Mouse (Mus musculus) heart, adult 2 months (tissue): ENCODE data around the gene Fgd5. TPM values are rescaled to one million over a fixed set of nuclear protein-coding genes. Genes with fewer than 3 reads are reported as not detected.
A peak's percentile ranks its signal among the peaks of the same experiment; 100 is the strongest.

Experiments used
- DNase-seq, 2 experiments: peaks; one replicate each; pipeline ENCODE4 v3.0.0; 2021
- H3K27ac ChIP-seq: fragments of 200-600 bp; 2 replicates; pipeline ENCODE4 v1.8.1; 2022
- H3K27me3 ChIP-seq: fragments of 200-500 bp; 2 replicates; pipeline ENCODE4 v1.6.1; 2012; ENCODE audit warnings: mild to moderate bottlenecking, low read length, inconsistent platforms, mixed read lengths; ENCODE audit not compliant: control insufficient read depth, insufficient read depth
- H3K36me3 ChIP-seq: fragments of 200-500 bp; 2 replicates; pipeline ENCODE4 v1.6.1; 2012; ENCODE audit warnings: low read length, inconsistent platforms; ENCODE audit not compliant: control insufficient read depth, insufficient read depth
- H3K4me1 ChIP-seq: fragments of 200-500 bp; 2 replicates; pipeline ENCODE4 v1.6.1; 2011; ENCODE audit warnings: low read length; ENCODE audit not compliant: control insufficient read depth, insufficient read depth
- H3K4me3 ChIP-seq: fragments of 200-600 bp; 2 replicates; pipeline ENCODE4 v1.8.1; 2022
- H3K79me2 ChIP-seq: fragments of 200-500 bp; replicated peaks from 2 replicates; pipeline ENCODE4 v1.6.1; 2012; ENCODE audit warnings: mild to moderate bottlenecking, inconsistent platforms, low read length, moderate library complexity, mixed read lengths; ENCODE audit not compliant: control insufficient read depth, insufficient read depth
- H3K9ac ChIP-seq: fragments of 200-500 bp; 2 replicates; pipeline ENCODE4 v1.6.1; 2012; ENCODE audit warnings: low read depth, mild to moderate bottlenecking, control low read depth, inconsistent platforms, low read length, mixed read lengths
- CTCF ChIP-seq: fragments of 200-600 bp; IDR thresholded peaks from 2 replicates; pipeline ENCODE4 v1.8.1; 2022; ENCODE audit warnings: antibody characterized with exemption, mild to moderate bottlenecking, moderate library complexity
- EP300 ChIP-seq: fragments of 200-500 bp; IDR thresholded peaks from 2 replicates; pipeline ENCODE4 v1.6.1; 2011; ENCODE audit warnings: low read depth, low read length, control low read depth; ENCODE audit not compliant: insufficient read depth
- POLR2A ChIP-seq: fragments of 200-500 bp; IDR thresholded peaks from 2 replicates; pipeline ENCODE4 v1.6.1; 2011; ENCODE audit warnings: mild to moderate bottlenecking, low read depth, low read length, control low read depth; ENCODE audit not compliant: insufficient read depth
- WGBS: fragments of 180-500 bp; shearing (Covaris S2); methylation state at CpG from one replicate; pipeline ENCODE4 v1.1.7; 2018; 5-methylcytosine and 5-hydroxymethylcytosine counted together
- intact Hi-C: fragments of 180-260 bp; cut with DNase I; formaldehyde crosslinking; loops from one replicate; pipeline ENCODE4 v1.15.1; 2025
- polyA plus RNA-seq: library from polyadenylated mRNA; depleted of rRNA; stranded (reverse); fragments of >200 nt; gene quantifications from 2 replicates; pipeline ENCODE4 v1.2.3, GENCODE M21; 2012
- total RNA-seq, 2 experiments: library from RNA; stranded (reverse); gene quantifications; 2 replicates each; pipeline ENCODE4 v1.2.3; 2021

Gene Fgd5
- total and polyA plus RNA-seq, 3 experiments = 12.7 to 21.8 (median 21.0) TPM

DNA sequence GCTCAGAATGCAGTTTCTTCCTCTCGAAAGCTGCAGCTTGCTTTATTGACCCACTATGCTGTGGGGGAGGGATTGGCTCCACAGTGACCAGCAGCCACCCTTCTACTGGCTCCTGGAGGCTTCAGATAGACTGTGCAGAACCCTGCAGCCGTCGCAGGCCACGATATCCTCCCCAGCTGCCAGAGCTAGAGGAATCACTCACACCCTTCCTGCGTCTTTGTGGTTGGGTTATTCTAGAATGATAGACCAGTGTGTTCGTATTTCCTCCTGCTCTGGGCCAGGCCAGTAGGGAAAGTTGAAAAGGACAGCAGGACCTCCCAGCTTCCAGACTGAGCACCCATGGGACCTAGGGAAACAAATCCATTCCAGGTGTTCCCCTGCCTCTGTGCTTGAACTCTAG is 39.7 kb downstream of the Fgd5 start:
- WGBS = 34% methylated on average over 6 of the region's 6 CpGs
- Histone ChIP-seq H3K9ac (no peak overlapping the region), H3K27me3 (no peaks in the 10 kb centered on the region), H3K27ac (peak overlapping the region; percentile 59), H3K4me1 (peaks cover 36% of the 10 kb centered on the region), H3K36me3 (peaks cover 2% of the 10 kb centered on the region; the same call in 1 of the 2 replicates), H3K4me3 (no peak overlapping the region), H3K79me2 (no peaks in the 10 kb centered on the region)
- intact Hi-C loops = loop anchor here (2.0 to 10.0 kb wide), 2 partner anchors 18 to 46 kb away; no protein-coding TSS in a partner anchor
- 0 out of 2 replicates have a peak, but pooled peaks have one; percentile 6 for TF ChIP-seq CTCF
- TF ChIP-seq EP300 = peak; percentile 79; the same call in 1 of the 2 replicates
- no peak for TF ChIP-seq POLR2A
- DNase-seq = peak in 1 of 2 experiments; percentile 62

DNA sequence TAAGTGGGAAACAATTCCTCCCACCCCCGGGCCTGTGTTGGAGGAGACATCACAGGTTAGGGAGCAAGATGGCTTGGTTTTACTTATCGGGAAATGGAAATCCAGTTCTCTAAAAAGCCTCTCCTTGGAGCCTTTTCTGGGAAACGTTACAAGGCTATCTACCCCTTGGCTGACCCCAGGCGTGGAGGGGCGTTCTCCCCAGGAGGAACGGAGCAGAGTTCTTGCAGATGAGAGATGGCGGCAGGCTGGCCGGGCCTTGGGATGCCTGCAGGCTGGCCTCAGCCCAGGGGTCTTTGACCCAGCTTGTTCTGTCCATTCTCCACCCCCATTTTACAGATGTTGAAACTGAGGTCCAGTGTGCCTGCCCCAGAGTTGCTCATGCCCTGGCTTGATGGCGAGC is 42.4 kb downstream of the Fgd5 start:
- Histone ChIP-seq H3K4me3 (no peak overlapping the region), H3K27me3 (no peaks in the 10 kb centered on the region), H3K79me2 (no peaks in the 10 kb centered on the region), H3K9ac (no peak overlapping the region), H3K27ac (no peak overlapping the region; the same call in 1 of the 2 replicates), H3K4me1 (peaks cover 24% of the 10 kb centered on the region), H3K36me3 (no peaks in the 10 kb centered on the region)
- intact Hi-C loops = no loop called here
- peak; percentile 61 to 66 for DNase-seq
- 71% methylated on average over 9 of the region's 9 CpGs for WGBS
- TF ChIP-seq EP300 = no peak
- no peak for TF ChIP-seq POLR2A
- TF ChIP-seq CTCF = no peak

DNA sequence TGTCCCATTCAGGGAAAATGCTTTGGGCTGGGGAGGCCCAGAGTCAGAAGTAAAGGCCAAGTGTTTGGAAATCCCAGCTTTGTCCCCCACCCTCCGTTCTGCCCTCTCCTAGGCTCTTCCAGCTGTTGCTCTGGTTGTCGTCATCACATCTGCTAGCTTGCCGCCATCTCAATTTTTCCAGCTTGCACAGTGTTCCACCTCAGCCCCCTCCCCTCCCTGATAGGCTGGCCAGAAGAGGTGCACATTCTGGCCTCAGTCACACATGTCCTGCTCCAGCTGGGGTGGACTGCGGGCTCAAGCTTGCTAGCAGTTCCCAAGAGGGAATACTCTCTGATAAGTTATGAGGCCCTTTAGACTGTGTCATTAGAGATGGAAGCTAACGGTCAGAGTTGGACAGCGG is 42.8 kb downstream of the Fgd5 start:
- peaks cover 26% of the 10 kb centered on the region for H3K4me1 ChIP-seq
- H3K4me3 ChIP-seq = no peak overlapping the region
- no peak for TF ChIP-seq POLR2A
- no peak for TF ChIP-seq CTCF
- TF ChIP-seq EP300 = no peak
- peak overlapping the region; percentile 48 for H3K27ac ChIP-seq
- intact Hi-C loops = no loop called here
- WGBS = 49% methylated on average over 6 of the region's 6 CpGs
- H3K79me2 ChIP-seq = no peaks in the 10 kb centered on the region
- no peaks in the 10 kb centered on the region for H3K36me3 ChIP-seq
- DNase-seq = peak; percentile 67 to 79
- no peak overlapping the region for H3K9ac ChIP-seq
- H3K27me3 ChIP-seq = no peaks in the 10 kb centered on the region

DNA sequence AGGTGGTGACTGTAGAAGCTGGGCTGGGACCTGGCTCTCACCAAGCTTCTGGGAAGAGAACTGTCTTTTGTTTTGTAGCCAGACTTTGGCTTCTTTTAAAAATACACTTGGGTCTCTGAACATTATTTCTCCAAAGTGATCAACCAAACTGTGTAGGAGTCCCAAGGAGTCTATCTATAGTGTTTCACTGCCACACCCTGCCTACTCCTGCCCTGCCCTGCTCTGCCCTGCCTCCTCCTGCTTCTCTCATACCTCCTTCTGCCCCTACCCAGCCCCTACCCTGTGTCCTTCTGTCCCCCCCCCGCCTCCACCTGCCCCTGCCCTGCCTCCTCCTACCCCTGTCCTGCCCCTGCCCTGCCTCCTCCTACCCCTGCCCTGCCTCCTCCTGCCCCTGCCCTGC is 46.6 kb downstream of the Fgd5 start:
- no peak overlapping the region for H3K9ac ChIP-seq
- TF ChIP-seq POLR2A = no peak
- TF ChIP-seq CTCF = no peak
- TF ChIP-seq EP300 = no peak
- H3K27ac ChIP-seq = no peak overlapping the region
- 75% methylated on average over 1 of the region's 1 CpGs for WGBS
- H3K4me1 ChIP-seq = peaks cover 24% of the 10 kb centered on the region
- no peaks in the 10 kb centered on the region for H3K36me3 ChIP-seq
- no peak overlapping the region for H3K4me3 ChIP-seq
- no peak for DNase-seq
- H3K79me2 ChIP-seq = no peaks in the 10 kb centered on the region
- H3K27me3 ChIP-seq = no peaks in the 10 kb centered on the region
- intact Hi-C loops = no loop called here

DNA sequence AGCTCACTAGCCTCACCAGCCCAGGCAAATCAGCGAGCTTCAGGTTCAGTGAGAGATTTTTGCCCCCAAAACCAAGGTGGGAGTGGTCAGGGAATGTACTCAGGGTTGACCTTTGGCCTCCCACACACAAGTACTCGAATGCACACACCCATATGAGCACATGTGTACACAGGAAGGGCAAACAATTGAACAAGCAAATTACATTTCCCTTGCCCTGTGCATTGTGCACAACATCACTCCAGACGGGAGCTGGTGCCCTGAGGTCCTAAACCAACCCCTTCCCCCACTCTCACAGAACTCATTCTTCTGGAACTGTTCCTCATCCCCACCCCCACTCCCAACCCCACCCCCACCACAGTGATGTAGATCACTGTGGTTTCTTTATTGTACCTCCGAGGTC is 48.7 kb downstream of the Fgd5 start:
- H3K79me2 ChIP-seq = no peaks in the 10 kb centered on the region
- intact Hi-C loops = no loop called here
- peaks cover 16% of the 10 kb centered on the region for H3K4me1 ChIP-seq
- no peaks in the 10 kb centered on the region for H3K27me3 ChIP-seq
- no peak overlapping the region for H3K9ac ChIP-seq
- WGBS = 68% methylated on average over 4 of the region's 4 CpGs
- no peak for DNase-seq
- TF ChIP-seq EP300 (peak; percentile 59; the same call in 1 of the 2 replicates), CTCF (no peak), POLR2A (no peak)
- no peak overlapping the region for H3K4me3 ChIP-seq
- no peaks in the 10 kb centered on the region for H3K36me3 ChIP-seq
- H3K27ac ChIP-seq = peak overlapping the region; percentile 45; the same call in 1 of the 2 replicates

DNA sequence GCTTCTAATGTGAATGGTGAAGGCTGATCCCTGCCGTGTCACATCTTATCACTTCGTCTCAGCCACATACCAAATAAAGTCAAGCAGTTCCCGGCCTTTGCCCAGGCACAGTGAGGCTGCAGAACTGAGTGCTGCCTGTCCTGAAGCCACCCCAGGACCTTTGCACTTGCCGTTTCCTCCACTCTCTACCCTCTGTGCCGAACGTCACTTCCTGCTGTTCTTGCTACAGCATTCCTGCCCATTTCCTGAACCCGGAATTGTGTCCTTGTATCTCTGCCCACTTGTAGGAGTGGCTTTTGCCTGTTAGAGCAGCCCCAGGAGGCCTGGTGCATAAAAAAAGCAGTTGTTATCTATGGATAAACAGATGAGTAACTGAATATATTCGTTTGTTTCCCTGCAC is 52.0 kb downstream of the Fgd5 start:
- Histone ChIP-seq H3K9ac (no peak overlapping the region), H3K79me2 (no peaks in the 10 kb centered on the region), H3K4me3 (no peak overlapping the region), H3K27ac (peak overlapping the region; percentile 15; the same call in 1 of the 2 replicates), H3K27me3 (no peaks in the 10 kb centered on the region), H3K4me1 (peaks cover 25% of the 10 kb centered on the region), H3K36me3 (no peaks in the 10 kb centered on the region; the same call in 1 of the 2 replicates)
- intact Hi-C loops = no loop called here
- DNase-seq = no peak
- WGBS = 48% methylated on average over 8 of the region's 8 CpGs
- no peak for TF ChIP-seq POLR2A
- TF ChIP-seq EP300 = no peak
- TF ChIP-seq CTCF = no peak
